Mouse (Mus musculus): Measurements from ENCODE around the gene Itga11.

Itga11 gene

DNA sequence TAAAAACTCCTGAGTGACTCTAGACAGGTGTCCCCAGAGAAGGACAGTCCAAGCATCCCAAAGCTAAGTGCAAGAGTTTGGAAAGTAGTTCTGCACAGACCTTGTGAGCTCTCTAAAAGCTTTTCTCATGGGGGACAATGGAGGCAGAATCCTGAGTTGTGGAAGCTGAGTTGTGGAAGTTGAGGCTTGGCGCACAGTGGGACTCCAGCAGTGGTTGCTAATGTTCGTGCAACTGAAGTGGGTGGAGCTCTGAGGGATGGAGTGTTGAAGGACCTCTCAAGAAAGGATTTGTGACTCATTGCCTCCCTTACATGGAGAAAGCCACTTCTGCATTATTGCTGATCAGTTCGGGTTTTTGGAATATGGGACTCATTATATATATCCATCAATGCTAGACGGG, 1.8 kb downstream of the Itga11 start:
- DNase-seq (ENCODE audit: low read depth in 2 of 2, low spot score in 2 of 2), result no peak

DNA sequence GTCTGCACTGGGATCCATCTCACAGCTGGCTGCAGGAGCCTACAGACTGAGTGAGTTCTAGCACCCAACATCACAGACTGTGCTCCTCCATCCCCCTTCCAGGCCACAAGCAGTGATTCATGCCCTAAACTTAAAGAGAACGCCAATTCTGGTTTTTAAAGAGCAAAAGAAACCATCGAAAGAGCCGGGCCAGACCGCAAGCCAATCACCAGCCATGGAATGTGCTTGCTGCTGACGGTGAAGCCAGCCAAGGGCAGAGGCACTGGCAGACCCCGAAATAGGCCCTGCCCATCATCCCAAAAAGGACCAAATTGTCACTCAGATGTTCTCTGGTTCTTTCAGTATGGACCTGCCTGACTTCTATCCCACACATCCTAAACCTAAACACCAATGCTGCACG, 6.7 kb downstream of the Itga11 start:
- DNase-seq (ENCODE audit: low read depth in 2 of 2, low spot score in 2 of 2), result no peak

GRCm38 (mm10) chr9:62689748-62690147, 12.1 kb downstream of the Itga11 start:
- DNase-seq (ENCODE audit: low read depth in 2 of 2, low spot score in 2 of 2), result no peak

GRCm38 (mm10) chr9:62694054-62694453, 16.4 kb downstream of the Itga11 start:
- no peak for DNase-seq (ENCODE audit: low read depth in 2 of 2, low spot score in 2 of 2)

DNA sequence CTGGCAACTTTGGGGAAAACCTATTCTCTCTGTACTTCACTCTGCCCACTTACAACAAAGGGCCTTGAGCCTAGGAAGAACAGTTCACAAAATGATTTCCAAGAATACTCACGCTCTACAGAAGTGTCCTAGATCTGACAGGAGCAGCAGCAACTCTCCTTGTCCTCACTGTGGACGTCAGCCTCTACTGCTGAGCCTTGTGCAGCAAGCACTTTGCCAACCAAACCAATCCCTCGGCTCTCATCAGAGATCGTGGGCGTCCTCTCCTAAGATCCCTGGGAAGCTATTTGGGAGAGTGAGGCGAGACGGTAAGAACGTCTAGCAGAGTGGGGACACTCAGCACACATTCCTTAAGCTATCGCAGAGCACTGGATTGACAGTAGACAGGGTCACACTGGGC, 17.6 kb downstream of the Itga11 start:
- DNase-seq (ENCODE audit: low read depth in 2 of 2, low spot score in 2 of 2), result no peak

DNA sequence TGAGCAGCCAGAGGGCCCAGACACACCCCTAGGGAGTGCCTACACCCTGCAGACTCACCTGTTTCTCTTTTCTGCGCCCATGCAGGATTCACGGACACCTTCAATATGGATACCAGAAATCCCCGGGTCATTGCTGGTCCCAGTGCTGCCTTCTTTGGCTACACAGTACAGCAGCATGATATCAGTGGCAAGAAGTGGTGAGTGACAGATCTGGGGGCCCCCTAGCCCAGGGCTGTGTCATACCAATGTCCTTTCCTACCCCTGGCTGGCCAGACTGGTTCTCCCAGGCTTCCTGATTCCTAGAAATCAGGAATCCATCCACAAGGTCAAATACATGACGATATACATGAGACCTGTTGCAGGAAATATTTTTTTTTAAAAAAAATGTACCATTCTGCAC, 19.2 kb downstream of the Itga11 start:
- no peak for DNase-seq (ENCODE audit: low read depth in 2 of 2, low spot score in 2 of 2)

DNA sequence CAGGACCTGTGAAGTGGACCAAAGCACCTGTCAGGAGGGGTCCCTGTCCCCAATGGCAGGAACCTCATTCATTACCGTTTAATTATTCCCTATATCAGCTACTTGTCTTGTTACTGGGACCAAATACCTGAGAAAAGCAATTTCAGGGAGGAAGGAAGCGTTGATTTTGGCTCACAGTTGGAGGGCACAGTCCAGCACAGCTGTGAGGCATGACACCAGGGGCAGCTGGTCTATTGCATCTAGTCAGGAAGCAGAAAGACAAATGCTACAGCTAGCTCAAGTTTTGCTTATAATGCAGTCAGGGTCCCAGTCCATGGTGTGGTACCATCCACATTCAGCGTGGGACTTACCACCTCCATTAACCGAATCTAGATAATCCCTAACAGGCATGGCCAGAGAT, 29.6 kb downstream of the Itga11 start:
- no peak for DNase-seq (ENCODE audit: low read depth in 2 of 2, low spot score in 2 of 2)

GRCm38 (mm10) chr9:62707870-62708269, 30.2 kb downstream of the Itga11 start:
- DNase-seq (ENCODE audit: low read depth in 2 of 2, low spot score in 2 of 2), result no peak

DNA sequence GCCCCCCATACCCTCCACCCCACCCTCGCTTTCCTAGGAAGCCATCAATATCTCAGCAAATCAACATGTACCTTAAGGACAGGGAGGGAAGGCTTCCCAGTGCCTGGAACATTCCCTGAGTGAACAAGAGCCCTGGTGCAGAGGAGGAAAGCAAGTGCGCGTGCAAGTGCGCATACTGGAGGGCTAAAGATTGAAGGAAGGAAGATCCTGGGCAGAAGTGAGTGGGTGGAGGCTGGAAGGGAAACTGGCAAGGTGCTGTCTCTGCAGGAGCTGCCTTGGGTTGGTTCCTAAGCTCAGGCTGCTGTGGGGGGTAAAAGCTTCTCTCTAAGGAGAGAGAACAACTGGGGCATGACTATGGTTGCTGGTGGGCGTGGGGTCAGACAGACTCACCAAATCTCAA, 32.4 kb downstream of the Itga11 start:
- DNase-seq (ENCODE audit: low read depth in 2 of 2, low spot score in 2 of 2), result no peak

- DNase-seq (ENCODE audit: low read depth in 2 of 2, low spot score in 2 of 2), result no peak
These were observed 34.7 kb downstream of the Itga11 start for GRCm38 (mm10) chr9:62712374-62712773.

GRCm38 (mm10) chr9:62713040-62713439, 35.4 kb downstream of the Itga11 start:
- no peak for DNase-seq (ENCODE audit: low read depth in 2 of 2, low spot score in 2 of 2)

- DNase-seq (ENCODE audit: low read depth in 2 of 2, low spot score in 2 of 2), result no peak
These were observed 36.7 kb downstream of the Itga11 start for GRCm38 (mm10) chr9:62714336-62714735.

DNA sequence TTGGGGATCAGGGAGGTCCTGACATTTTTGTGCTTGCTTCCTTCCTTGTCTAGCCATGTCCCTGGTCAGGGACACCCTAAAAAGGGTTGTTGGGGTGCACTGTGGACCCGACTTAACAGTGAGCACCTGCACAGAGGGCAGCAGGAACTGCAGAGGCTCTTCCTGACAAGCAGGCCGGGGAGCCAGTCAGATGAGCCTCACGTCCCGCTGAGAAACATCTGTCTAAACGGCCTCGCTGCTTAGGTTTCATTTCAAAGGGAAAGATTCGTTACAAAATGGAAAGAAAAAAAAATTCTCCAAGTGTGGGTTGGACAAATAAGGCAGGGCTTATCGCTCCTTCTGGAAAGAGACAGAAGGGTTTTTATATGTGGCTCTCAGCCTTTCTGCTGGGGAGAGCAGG, 40.4 kb downstream of the Itga11 start:
- no peak for DNase-seq (ENCODE audit: low read depth in 2 of 2, low spot score in 2 of 2)

DNA sequence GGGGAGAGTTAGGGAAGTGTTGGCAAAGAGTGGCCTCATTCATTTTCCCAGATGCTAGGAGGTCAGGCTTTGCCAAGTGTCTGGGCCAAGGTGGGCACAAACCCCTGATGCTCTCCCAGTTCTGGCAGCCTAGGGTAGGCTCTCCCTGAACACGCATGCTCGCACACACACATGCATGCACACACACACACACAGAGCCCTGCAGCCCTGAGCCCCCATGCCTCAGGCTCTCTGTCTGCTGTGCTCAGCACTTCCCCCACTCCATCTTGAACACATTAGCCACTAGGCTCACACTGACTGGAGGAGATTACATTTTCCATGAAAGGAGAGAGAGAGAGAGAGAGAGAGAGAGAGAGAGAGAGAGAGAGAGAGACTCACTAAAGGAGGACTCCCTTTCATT, 44.2 kb downstream of the Itga11 start:
- DNase-seq (ENCODE audit: low read depth in 2 of 2, low spot score in 2 of 2), result no peak

DNA sequence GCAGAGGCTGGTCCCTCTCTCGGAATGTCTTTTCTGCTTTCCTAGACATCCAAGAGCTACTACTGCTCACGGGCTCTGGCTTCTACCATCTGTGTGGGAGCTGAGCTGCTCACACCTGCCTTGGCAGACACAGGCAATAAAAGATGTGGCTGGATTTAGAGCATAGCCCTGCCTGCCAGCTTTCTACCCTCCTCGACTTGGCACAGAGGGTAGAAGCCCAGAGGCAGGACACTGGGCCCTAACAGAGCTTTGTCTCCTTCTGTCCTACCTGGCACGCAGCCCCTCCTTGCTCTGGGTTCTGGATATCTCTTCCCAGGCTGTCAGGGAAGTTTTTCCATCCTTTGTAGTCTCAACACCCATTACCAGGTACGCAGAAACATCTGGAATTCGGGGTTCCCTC, 45.1 kb downstream of the Itga11 start:
- DNase-seq (ENCODE audit: low read depth in 2 of 2, low spot score in 2 of 2), result no peak

GRCm38 (mm10) chr9:62724175-62724574, 46.5 kb downstream of the Itga11 start:
- DNase-seq (ENCODE audit: low read depth in 2 of 2, low spot score in 2 of 2), result no peak

DNA sequence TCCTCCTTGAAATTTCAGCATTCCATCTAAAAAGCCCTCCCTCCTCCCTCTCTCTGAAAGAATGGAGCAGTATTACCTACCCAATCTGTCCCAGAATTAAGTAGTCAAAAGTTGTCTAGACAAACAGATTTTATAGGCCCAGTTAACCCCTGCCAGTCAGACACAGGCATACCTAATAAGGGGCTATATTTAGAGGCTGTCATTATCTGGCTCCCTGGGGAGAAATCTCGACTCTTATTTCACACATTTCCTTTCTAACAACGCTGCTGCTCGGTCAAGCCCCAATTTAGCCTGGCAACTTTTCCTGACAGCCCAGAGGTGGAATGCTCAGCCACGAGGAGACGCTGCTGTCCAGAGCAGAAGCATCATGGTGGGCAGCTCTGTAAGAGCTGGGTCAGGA, 47.6 kb downstream of the Itga11 start:
- DNase-seq (ENCODE audit: low read depth in 2 of 2, low spot score in 2 of 2), result no peak

GRCm38 (mm10) chr9:62726472-62726871, 48.8 kb downstream of the Itga11 start:
- peak in 1 of 2 experiments; percentile 0 for DNase-seq (ENCODE audit: low read depth in 2 of 2, low spot score in 2 of 2)

DNA sequence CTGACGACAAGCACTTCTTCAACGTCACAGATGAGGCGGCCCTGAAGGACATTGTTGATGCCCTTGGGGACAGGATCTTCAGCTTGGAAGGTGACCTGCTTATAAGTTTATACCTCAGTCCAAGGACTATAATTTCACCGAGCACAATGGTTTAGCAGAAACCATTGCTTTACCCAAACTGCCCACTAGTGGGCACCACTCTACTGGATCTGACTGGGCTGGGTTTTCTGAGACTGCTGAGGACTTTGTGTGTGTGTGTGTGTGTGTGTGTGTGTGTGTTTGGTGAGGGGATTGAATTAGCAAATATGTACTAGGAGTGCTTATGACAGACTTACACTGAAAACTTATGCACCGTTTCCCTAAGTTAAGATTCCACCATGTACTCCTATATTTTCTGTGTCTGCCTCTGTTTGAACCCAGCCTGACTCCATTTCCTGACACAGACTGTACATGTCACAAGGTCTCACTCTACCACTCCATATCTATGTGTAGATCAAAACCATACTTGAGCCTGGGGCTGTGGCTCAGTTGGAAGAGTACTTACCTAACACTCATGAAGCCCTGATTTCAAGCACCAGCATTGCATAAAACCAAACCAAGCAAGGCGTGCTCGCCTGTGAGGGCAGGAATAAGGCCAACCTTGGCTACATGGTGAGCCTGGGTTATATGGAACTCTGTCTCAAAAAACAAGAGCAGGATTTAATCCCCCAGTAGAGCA, 67.1 kb downstream of the Itga11 start:
- peak; percentile 11 to 29 for DNase-seq (ENCODE audit: low read depth in 2 of 2, low spot score in 2 of 2)

- DNase-seq (ENCODE audit: low read depth in 2 of 2, low spot score in 2 of 2), result no peak
These were observed 69.0 kb downstream of the Itga11 start for GRCm38 (mm10) chr9:62746646-62747045.

GRCm38 (mm10) chr9:62749666-62750065, 72.0 kb downstream of the Itga11 start:
- no peak for DNase-seq (ENCODE audit: low read depth in 2 of 2, low spot score in 2 of 2)

- no peak for DNase-seq (ENCODE audit: low read depth in 2 of 2, low spot score in 2 of 2)
These were observed 72.8 kb downstream of the Itga11 start for GRCm38 (mm10) chr9:62750381-62750780.

GRCm38 (mm10) chr9:62758288-62758687, 80.7 kb downstream of the Itga11 start:
- DNase-seq (ENCODE audit: low read depth in 2 of 2, low spot score in 2 of 2), result no peak

All from CD8-positive naive resting alpha-beta T cell, adult 2 months (primary cell).